Mouse (Mus musculus) neutrophil, adult 5-6 weeks (primary cell): ENCODE data around the gene Epha3. TPM values are rescaled to one million over a fixed set of nuclear protein-coding genes. Genes with fewer than 3 reads are reported as not detected.

ENCODE experiments used
- ATAC-seq: fragments of 151-379, 151-347 bp; 2 replicates; pipeline ENCODE4 v1.8.0; 2017; ENCODE audit warnings: mild to moderate bottlenecking, moderate TSS enrichment; ENCODE audit not compliant: insufficient number of reproducible peaks, poor library complexity, low FRiP score, severe bottlenecking; ENCODE audit errors: extremely low read depth
- total RNA-seq: library from RNA; stranded (forward); fragments of 200-1000 nt; gene quantifications from 2 replicates; pipeline ENCODE4 v1.2.3, GENCODE M21; 2017

Epha3 gene
- total RNA-seq, 1 experiment from 2014 or later, result not detected

GRCm38 (mm10) chr16:63794292-63794691 lies 69.7 kb downstream of the Epha3 start:
- no peak for ATAC-seq

- ATAC-seq, result no peak
These were observed 70.2 kb downstream of the Epha3 start for GRCm38 (mm10) chr16:63793805-63794204.

- no peak for ATAC-seq
These were observed 71.9 kb downstream of the Epha3 start for GRCm38 (mm10) chr16:63792084-63792483.

- no peak for ATAC-seq
These were observed 80.4 kb downstream of the Epha3 start for GRCm38 (mm10) chr16:63783544-63783943.

GRCm38 (mm10) chr16:63782101-63782500 lies 81.9 kb downstream of the Epha3 start:
- ATAC-seq, result no peak

- no peak for ATAC-seq
These were observed 83.8 kb downstream of the Epha3 start for GRCm38 (mm10) chr16:63780151-63780550.

- no peak for ATAC-seq
These were observed 86.2 kb downstream of the Epha3 start for GRCm38 (mm10) chr16:63777811-63778210.

GRCm38 (mm10) chr16:63772566-63772965 lies 91.4 kb downstream of the Epha3 start:
- ATAC-seq, result no peak

- no peak for ATAC-seq
These were observed 96.4 kb downstream of the Epha3 start for GRCm38 (mm10) chr16:63767589-63767988.

GRCm38 (mm10) chr16:63761177-63761576 lies 102.8 kb downstream of the Epha3 start:
- ATAC-seq, result no peak

GRCm38 (mm10) chr16:63760112-63760511 lies 103.9 kb downstream of the Epha3 start:
- no peak for ATAC-seq

- ATAC-seq, result no peak
These were observed 110.9 kb downstream of the Epha3 start for GRCm38 (mm10) chr16:63753052-63753451.

GRCm38 (mm10) chr16:63747817-63748216 lies 116.2 kb downstream of the Epha3 start:
- ATAC-seq, result no peak

- ATAC-seq, result no peak
These were observed 118.5 kb downstream of the Epha3 start for GRCm38 (mm10) chr16:63745465-63745864.

GRCm38 (mm10) chr16:63743208-63743854 lies 120.6 kb downstream of the Epha3 start:
- ATAC-seq, result no peak

GRCm38 (mm10) chr16:63719235-63719634 lies 144.7 kb downstream of the Epha3 start:
- ATAC-seq, result no peak

GRCm38 (mm10) chr16:63717317-63717716 lies 146.7 kb downstream of the Epha3 start:
- no peak for ATAC-seq

GRCm38 (mm10) chr16:63706912-63707868 lies 156.8 kb downstream of the Epha3 start:
- no peak for ATAC-seq

- ATAC-seq, result no peak
These were observed 174.6 kb downstream of the Epha3 start for GRCm38 (mm10) chr16:63689371-63689770.

GRCm38 (mm10) chr16:63684211-63684610 lies 179.8 kb downstream of the Epha3 start:
- ATAC-seq, result no peak
